Mouse (Mus musculus) lung, postnatal 0 days (tissue): ENCODE measurements at regions not wholly inside any gene's neighbourhood (a gene's known extent, or its start where the extent isn't known, plus 50 kb on each side); places are given as distances from the start of the nearest gene placed in this dataset.
"Not testable (repeated sequence)": the region's sequence is repeated elsewhere in the genome, so short reads cannot be mapped to it uniquely, and the experiment has no call there.

Source experiments
- ATAC-seq: fragments of 200-750 bp; cut with Nextera tagmentation; 2 replicates; pipeline ENCODE4 v1.8.0; 2017; ENCODE audit warnings: moderate library complexity
- DNase-seq: peaks from one replicate; pipeline ENCODE4 v3.0.0-alpha.2; 2016; ENCODE audit warnings: low spot score
- H3K27ac ChIP-seq: fragments of 300-500 bp; sonication (generic); 2 replicates; pipeline ENCODE4 v1.5.1; 2014; ENCODE audit warnings: antibody characterized with exemption, mild to moderate bottlenecking, low read length, mixed read lengths
- H3K27me3 ChIP-seq: fragments of 300-500 bp; sonication (generic); replicated peaks from 2 replicates; pipeline ENCODE4 v1.6.1; 2014; ENCODE audit warnings: low read length, mixed read lengths; ENCODE audit not compliant: insufficient read depth
- H3K36me3 ChIP-seq: fragments of 300-500 bp; sonication (generic); 2 replicates; pipeline ENCODE4 v1.6.1; 2014; ENCODE audit warnings: low read length, mixed read lengths; ENCODE audit not compliant: insufficient read depth
- H3K4me1 ChIP-seq: fragments of 300-500 bp; sonication (generic); 2 replicates; pipeline ENCODE4 v1.6.1; 2014; ENCODE audit warnings: antibody characterized with exemption, low read depth, low read length, mixed read lengths; ENCODE audit not compliant: insufficient read depth
- H3K4me2 ChIP-seq: fragments of 300-500 bp; sonication (generic); replicated peaks from 2 replicates; pipeline ENCODE4 v1.6.1; 2014; ENCODE audit warnings: low read depth, mild to moderate bottlenecking, low read length, moderate library complexity, mixed read lengths
- H3K4me3 ChIP-seq: fragments of 300-500 bp; sonication (generic); 2 replicates; pipeline ENCODE4 v1.5.1; 2014; ENCODE audit warnings: low read depth, low read length
- H3K9ac ChIP-seq: fragments of 300-500 bp; sonication (generic); replicated peaks from 2 replicates; pipeline ENCODE4 v1.6.1; 2014; ENCODE audit warnings: low read depth, mild to moderate bottlenecking
- H3K9me3 ChIP-seq: fragments of 300-500 bp; sonication (generic); 2 replicates; pipeline ENCODE4 v1.6.1; 2016; ENCODE audit warnings: low read length, mixed read lengths
- CTCF ChIP-seq: IDR thresholded peaks from 2 replicates; pipeline ENCODE4 v1.5.1; 2016; ENCODE audit warnings: antibody characterized with exemption, mild to moderate bottlenecking
- EP300 ChIP-seq: IDR thresholded peaks from 2 replicates; pipeline ENCODE4 v1.6.1; 2016; ENCODE audit warnings: antibody characterized with exemption, mild to moderate bottlenecking, control low read depth
- WGBS: fragments of 180-500 bp; shearing (Covaris S2); extraction: QIAGEN DNeasy Blood & Tissue Kit; methylation state at CpG from one replicate; pipeline ENCODE4 v1.1.7; 2014; 5-methylcytosine and 5-hydroxymethylcytosine counted together

DNA sequence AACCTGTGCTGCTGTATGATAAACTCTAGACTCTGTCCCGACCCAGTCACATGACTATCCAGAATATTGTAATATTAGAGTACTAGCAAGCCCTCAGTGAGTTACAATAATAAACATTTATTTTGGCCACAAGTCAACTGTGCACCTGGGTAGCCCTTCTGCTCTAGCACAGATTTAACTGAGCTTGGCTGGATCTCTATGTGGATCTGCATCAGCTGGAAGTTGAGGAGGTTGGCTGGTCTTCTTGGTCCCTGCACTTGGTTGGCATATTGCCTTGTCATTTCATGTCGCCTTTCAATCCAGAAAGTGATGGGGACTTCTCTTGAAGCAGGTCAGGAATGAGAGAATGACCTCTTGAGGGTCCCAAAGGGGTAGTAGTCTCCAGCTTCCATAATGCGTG lies 191.5 kb downstream of the Kctd12 start:
- H3K9me3 ChIP-seq = no peaks in the 10 kb centered on the region
- H3K27me3 ChIP-seq = no peaks in the 10 kb centered on the region
- H3K4me3 ChIP-seq = no peak overlapping the region
- H3K9ac ChIP-seq = no peak overlapping the region
- DNase-seq (no peak), ATAC-seq (no peak)
- H3K4me1 ChIP-seq = no peaks in the 10 kb centered on the region
- H3K36me3 ChIP-seq = no peaks in the 10 kb centered on the region
- H3K27ac ChIP-seq = no peak overlapping the region
- no peak overlapping the region for H3K4me2 ChIP-seq
- TF ChIP-seq CTCF (no peak), EP300 (no peak)
- 71% methylated on average over 3 of the region's 3 CpGs for WGBS

DNA sequence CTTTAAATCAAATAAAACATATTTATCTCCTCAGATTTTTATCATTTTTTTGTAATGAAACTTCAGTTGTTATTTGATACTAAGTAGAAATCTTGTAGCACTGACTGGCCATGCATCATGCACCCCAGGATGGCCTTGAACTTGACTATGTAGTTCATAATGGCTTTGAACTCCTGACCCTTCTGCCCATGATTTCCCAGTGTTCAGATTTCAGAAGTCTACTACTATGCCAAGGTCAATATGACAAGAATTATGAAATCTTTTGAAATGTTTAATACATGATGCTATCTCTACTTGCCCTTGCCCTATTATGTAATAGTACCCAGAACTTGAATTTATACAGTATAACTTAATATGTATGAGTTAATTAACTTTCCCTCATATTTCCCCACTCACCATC lies 200.2 kb downstream of the Kctd12 start:
- no peak for DNase-seq

DNA sequence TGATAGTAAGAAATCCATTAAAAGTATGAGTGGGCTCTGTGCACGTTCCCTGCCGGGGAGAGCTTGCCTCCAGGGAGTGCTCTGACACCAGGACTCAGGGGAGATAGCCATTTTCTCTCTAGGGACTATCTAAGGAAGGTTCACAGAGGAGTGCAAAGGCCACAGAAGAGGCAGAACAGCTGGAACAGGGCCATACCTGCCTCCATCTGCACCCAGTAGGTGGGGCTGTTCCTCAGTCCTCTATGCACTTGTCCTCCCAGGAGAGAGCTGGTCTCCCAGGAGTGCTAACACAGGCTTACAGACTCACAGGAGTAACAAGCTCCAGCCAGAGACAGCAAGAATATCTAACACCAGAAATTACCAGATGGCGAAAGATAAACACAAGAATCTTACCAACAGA lies 212.7 kb downstream of the Kctd12 start:
- H3K27me3 ChIP-seq = no peaks in the 10 kb centered on the region
- H3K9me3 ChIP-seq = no peaks in the 10 kb centered on the region
- no peaks in the 10 kb centered on the region for H3K4me1 ChIP-seq
- H3K36me3 ChIP-seq = no peaks in the 10 kb centered on the region
- no peak overlapping the region for H3K9ac ChIP-seq
- DNase-seq (no peak), ATAC-seq (no peak)
- H3K27ac ChIP-seq = no peak overlapping the region
- H3K4me3 ChIP-seq = no peak overlapping the region
- 56% methylated on average over 3 of the region's 3 CpGs for WGBS
- no peak overlapping the region for H3K4me2 ChIP-seq
- TF ChIP-seq CTCF = peak; percentile 54
- TF ChIP-seq EP300 = no peak

More for the DNA sequence above, 200.2 kb downstream of the Kctd12 start:
- H3K36me3 ChIP-seq = no peaks in the 10 kb centered on the region
- H3K4me1 ChIP-seq = no peaks in the 10 kb centered on the region
- no peak overlapping the region for H3K9ac ChIP-seq
- no peaks in the 10 kb centered on the region for H3K9me3 ChIP-seq
- H3K27me3 ChIP-seq = no peaks in the 10 kb centered on the region
- no peak for ATAC-seq
- no peak overlapping the region for H3K4me2 ChIP-seq
- H3K27ac ChIP-seq = no peak overlapping the region
- no peak for TF ChIP-seq CTCF
- no peak for TF ChIP-seq EP300
- H3K4me3 ChIP-seq = no peak overlapping the region

DNA sequence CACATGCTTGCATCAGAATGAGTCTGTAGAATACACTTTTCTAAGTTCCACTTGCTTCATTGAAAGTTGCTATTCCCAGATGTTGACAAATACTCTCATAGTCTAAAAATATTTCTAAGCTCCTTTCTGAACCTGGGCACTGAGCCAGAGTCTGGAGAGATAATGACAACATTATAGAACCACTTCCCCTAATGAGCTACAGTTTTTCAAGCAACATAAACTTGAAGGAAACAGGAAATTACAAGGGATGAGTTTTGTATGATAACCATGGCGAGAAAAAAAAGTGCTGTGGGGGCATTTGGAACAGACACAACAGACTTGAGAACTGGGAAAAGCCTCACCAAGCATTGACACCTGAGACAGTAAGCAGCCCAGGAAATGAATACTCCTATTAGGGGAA lies 233.8 kb downstream of the Kctd12 start:
- ATAC-seq = peak; percentile 49
- Histone ChIP-seq H3K27me3 (no peaks in the 10 kb centered on the region), H3K4me3 (no peak overlapping the region), H3K36me3 (no peaks in the 10 kb centered on the region), H3K4me1 (no peaks in the 10 kb centered on the region), H3K4me2 (no peak overlapping the region), H3K27ac (no peak overlapping the region), H3K9me3 (no peaks in the 10 kb centered on the region), H3K9ac (no peak overlapping the region)
- TF ChIP-seq CTCF (no peak), EP300 (peak; percentile 42; the same call in 1 of the 2 replicates)
- peak; percentile 80 for DNase-seq
- 38% methylated on average over 1 of the region's 1 CpGs for WGBS

DNA sequence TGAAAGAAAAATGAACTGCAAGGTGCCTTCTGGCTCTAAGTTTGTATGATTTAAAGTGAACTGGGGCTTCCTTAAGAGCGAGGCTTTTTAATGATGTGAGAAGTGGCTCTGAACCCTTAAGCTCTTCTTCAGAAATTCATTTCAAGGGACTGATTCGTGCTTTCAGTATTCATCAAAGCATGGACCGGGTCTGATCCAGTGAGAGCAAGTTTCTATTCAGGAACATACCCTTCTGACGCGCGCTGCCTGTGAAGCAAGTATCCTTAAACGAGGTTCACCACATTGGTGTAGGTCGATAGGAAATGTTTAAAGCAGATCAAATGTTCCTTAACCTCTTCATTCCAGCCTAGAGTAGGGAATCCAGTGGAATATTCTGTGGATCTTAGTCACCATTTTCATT lies 240.1 kb downstream of the Kctd12 start:
- H3K9me3 ChIP-seq = no peaks in the 10 kb centered on the region
- DNase-seq = no peak
- no peak overlapping the region for H3K9ac ChIP-seq
- 74% methylated on average over 8 of the region's 8 CpGs for WGBS
- no peak for ATAC-seq
- no peak overlapping the region for H3K27ac ChIP-seq
- H3K4me1 ChIP-seq = no peaks in the 10 kb centered on the region
- no peak overlapping the region for H3K4me2 ChIP-seq
- H3K27me3 ChIP-seq = no peaks in the 10 kb centered on the region
- no peak for TF ChIP-seq EP300
- no peak for TF ChIP-seq CTCF
- no peak overlapping the region for H3K4me3 ChIP-seq
- no peaks in the 10 kb centered on the region for H3K36me3 ChIP-seq

DNA sequence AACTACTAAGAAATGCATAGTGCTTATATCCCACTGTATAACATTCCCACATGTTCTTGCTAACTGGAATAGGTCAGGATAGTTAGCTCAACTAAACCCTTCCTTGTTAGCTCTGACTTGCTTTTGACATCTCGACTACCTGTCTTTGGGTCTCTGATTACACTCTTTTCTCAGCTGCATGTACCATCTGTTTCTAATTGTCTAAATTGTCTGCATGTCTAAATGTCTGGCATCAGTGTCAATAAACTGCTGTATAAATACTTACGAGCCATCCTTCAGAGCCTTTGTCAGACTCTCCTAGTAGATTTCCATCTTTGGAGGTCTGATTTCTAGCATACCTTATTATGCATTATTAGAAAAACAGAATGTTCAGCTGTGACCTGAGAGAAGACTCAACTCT lies 245.8 kb downstream of the Kctd12 start:
- no peaks in the 10 kb centered on the region for H3K9me3 ChIP-seq
- 72% methylated on average over 2 of the region's 2 CpGs for WGBS
- TF ChIP-seq EP300 = no peak
- no peak overlapping the region for H3K27ac ChIP-seq
- no peaks in the 10 kb centered on the region for H3K27me3 ChIP-seq
- no peak overlapping the region for H3K4me3 ChIP-seq
- H3K4me2 ChIP-seq = no peak overlapping the region
- no peaks in the 10 kb centered on the region for H3K36me3 ChIP-seq
- no peak for ATAC-seq
- no peak for DNase-seq
- no peaks in the 10 kb centered on the region for H3K4me1 ChIP-seq
- no peak overlapping the region for H3K9ac ChIP-seq

DNA sequence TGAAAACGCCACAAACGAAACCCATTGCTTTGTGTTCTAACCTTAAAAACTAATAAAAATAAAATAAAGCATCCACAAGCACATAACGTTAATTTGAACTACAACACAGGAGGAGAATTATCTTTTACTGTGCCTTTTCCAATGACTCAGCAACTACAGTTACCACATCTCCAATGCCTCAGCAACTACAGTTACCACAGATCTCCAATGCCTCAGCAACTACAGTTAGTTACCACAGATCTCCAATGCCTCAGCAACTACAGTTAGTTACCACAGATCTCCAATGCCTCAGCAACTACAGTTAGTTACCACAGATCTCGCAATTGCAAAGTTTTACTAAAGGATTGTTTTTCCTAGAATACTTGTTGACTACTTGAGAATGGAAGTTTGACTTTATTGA lies 248.7 kb downstream of the Kctd12 start:
- not testable (repeated sequence) for H3K4me3 ChIP-seq, H3K9me3 ChIP-seq, DNase-seq, H3K36me3 ChIP-seq, H3K4me2 ChIP-seq, ATAC-seq, H3K4me1 ChIP-seq, H3K27ac ChIP-seq, H3K9ac ChIP-seq, H3K27me3 ChIP-seq
- 86% methylated on average over 4 of the region's 4 CpGs for WGBS
